Mouse (Mus musculus) heart, postnatal 0 days (tissue): ENCODE measurements at regions not wholly inside any gene's neighbourhood (a gene's known extent, or its start where the extent isn't known, plus 50 kb on each side); places are given as distances from the start of the nearest gene placed in this dataset.

ENCODE experiments used
- CTCF ChIP-seq: IDR thresholded peaks from 2 replicates; pipeline ENCODE4 v1.5.1; 2016; ENCODE audit warnings: antibody characterized with exemption, control low read depth, low read depth
- EP300 ChIP-seq: IDR thresholded peaks from 2 replicates; pipeline ENCODE4 v1.6.1; 2016; ENCODE audit warnings: antibody characterized with exemption, low read depth

DNA sequence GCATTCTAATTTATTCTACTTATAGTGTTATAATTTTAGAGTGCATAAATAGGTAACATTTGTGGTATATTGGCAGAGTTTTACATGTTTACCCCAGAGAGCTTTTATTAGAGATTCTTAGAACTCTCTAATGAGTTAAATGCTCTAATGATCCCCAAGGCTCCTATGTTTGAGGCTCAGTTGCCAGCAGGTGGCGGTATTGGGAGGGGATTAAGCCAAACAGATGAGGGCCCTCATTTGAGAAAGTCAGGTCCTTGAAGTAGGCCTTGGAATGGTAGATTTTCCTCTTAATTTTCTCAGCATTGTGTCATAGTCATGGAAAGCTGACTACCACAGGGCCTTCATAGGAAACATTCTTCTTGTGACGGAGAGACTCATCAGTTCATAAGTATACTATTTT is 222.8 kb downstream of the Lmbrd1 start:
- peak; percentile 45 for TF ChIP-seq CTCF
- no peak for TF ChIP-seq EP300
